Mouse (Mus musculus) spleen, postnatal 10 days (tissue): ENCODE results near the gene Samd5.

Source experiments
- DNase-seq, 2 experiments: peaks; one replicate each; pipeline ENCODE4 v3.0.0; 2021 to 2022; ENCODE audit warnings: low spot score in 2 of 2

Samd5 gene

DNA sequence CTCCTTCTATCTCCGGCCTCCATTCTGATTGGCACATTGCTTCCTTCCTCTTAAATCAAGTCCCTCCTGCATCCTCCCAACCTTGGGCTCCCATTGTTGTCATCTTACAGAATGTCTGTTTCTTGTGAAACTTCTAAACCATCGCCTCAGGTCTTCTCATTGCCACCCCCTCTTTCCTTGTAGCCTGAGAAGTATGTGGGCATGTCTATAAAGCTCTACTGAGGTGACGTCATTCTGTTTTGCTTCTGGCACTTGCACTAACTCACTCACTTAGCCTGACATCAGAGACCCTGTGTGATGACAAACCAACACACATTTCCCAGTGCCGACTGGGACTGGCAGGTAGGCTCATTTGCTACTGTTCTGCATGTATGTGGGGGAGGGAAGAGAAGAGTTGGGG is 100.9 kb downstream of the Samd5 start:
- DNase-seq: no peak
